Mouse (Mus musculus) MEL (cell line): ENCODE data around the gene Trp53bp1. TPM values are rescaled to one million over a fixed set of nuclear protein-coding genes. Genes with fewer than 3 reads are reported as not detected.

Experiments
- DNase-seq: peaks from one replicate; pipeline ENCODE4 v3.0.0; 2011; ENCODE audit warnings: low read depth, low spot score
- H3K27ac ChIP-seq: 2 replicates; pipeline ENCODE4 v1.5.1; 2012; ENCODE audit warnings: low read depth, mild to moderate bottlenecking, control low read depth, low read length, moderate library complexity; ENCODE audit not compliant: control insufficient read depth
- H3K27me3 ChIP-seq, 2 experiments: fragments of 150-350 bp in 1 of 2; sonication (generic) in 1 of 2; 2 replicates each; pipeline ENCODE4 v1.6.1; 2012; ENCODE audit warnings: low read length in 2 of 2, mild to moderate bottlenecking in 2 of 2, improper control_type of control experiment in 1 of 2, moderate library complexity in 1 of 2; ENCODE audit not compliant: insufficient read depth in 2 of 2, control insufficient read depth in 1 of 2
- H3K36me3 ChIP-seq, 2 experiments: 2 replicates each; pipeline ENCODE4 v1.6.1; 2012 to 2014; ENCODE audit warnings: low read length in 2 of 2, improper control_type of control experiment in 1 of 2, inconsistent platforms in 1 of 2, mild to moderate bottlenecking in 1 of 2; ENCODE audit not compliant: insufficient read depth in 2 of 2, control insufficient read depth in 1 of 2
- H3K4me1 ChIP-seq, 2 experiments: fragments of 150-350 bp in 1 of 2; sonication (generic) in 1 of 2; 2 replicates each; pipeline ENCODE4 v1.6.1; 2012; ENCODE audit warnings: low read length in 2 of 2, improper control_type of control experiment in 1 of 2, mild to moderate bottlenecking in 1 of 2; ENCODE audit not compliant: insufficient read depth in 2 of 2, control insufficient read depth in 1 of 2
- H3K4me3 ChIP-seq, 2 experiments: fragments of 150-350 bp in 1 of 2; sonication (generic) in 1 of 2; 2 replicates each; pipeline ENCODE4 v1.5.1; 2012; ENCODE audit warnings: low read depth in 2 of 2, low read length in 2 of 2, mild to moderate bottlenecking in 2 of 2, moderate library complexity in 2 of 2, control low read depth in 1 of 2, improper control_type of control experiment in 1 of 2; ENCODE audit not compliant: control insufficient read depth in 1 of 2, insufficient read depth in 1 of 2
- H3K79me2 ChIP-seq: 2 replicates; pipeline ENCODE4 v1.6.1; 2012; ENCODE audit warnings: mild to moderate bottlenecking, low read length, moderate library complexity; ENCODE audit not compliant: control insufficient read depth, poor library complexity, insufficient read depth
- H3K9ac ChIP-seq: 2 replicates; pipeline ENCODE4 v1.6.1; 2012; ENCODE audit warnings: low read depth, mild to moderate bottlenecking, control low read depth, low read length, moderate library complexity; ENCODE audit not compliant: control insufficient read depth, poor library complexity, severe bottlenecking
- H3K9me3 ChIP-seq: fragments of 150-350 bp; sonication (generic); replicated peaks from 2 replicates; pipeline ENCODE4 v1.6.1; 2012; ENCODE audit warnings: mild to moderate bottlenecking, low read length, improper control_type of control experiment, moderate library complexity; ENCODE audit not compliant: insufficient read depth
- CTCF ChIP-seq, 3 experiments: IDR thresholded peaks in 2 of 3; conservative IDR thresholded peaks in 1 of 3; 2 replicates each; pipeline ENCODE4 v1.5.1; 2011 to 2012; ENCODE audit warnings: low read length in 3 of 3, low read depth in 2 of 3, mild to moderate bottlenecking in 2 of 3, improper control_type of control experiment in 1 of 3, inconsistent platforms in 1 of 3, mixed read lengths in 1 of 3, moderate library complexity in 1 of 3; ENCODE audit not compliant: control insufficient read depth in 1 of 3, insufficient read depth in 1 of 3, poor library complexity in 1 of 3, severe bottlenecking in 1 of 3
- ELF1 ChIP-seq: IDR thresholded peaks from 2 replicates; pipeline ENCODE4 v1.6.1; 2014; ENCODE audit warnings: low read depth, mild to moderate bottlenecking, inconsistent platforms, low read length, improper control_type of control experiment, moderate library complexity
- EP300 ChIP-seq, 2 experiments: IDR thresholded peaks; 2 replicates each; pipeline ENCODE4 v1.6.1; 2011; ENCODE audit warnings: improper control_type of control experiment in 2 of 2, low read length in 2 of 2, low read depth in 1 of 2, mild to moderate bottlenecking in 1 of 2
- MAX ChIP-seq: IDR thresholded peaks from 2 replicates; pipeline ENCODE4 v1.6.1; 2011; ENCODE audit warnings: low read length, improper control_type of control experiment
- MEF2A ChIP-seq: IDR thresholded peaks from 2 replicates; pipeline ENCODE4 v1.6.1; 2014; ENCODE audit warnings: low read depth, mild to moderate bottlenecking, inconsistent platforms, low read length, improper control_type of control experiment; ENCODE audit not compliant: poor library complexity, insufficient replicate concordance, severe bottlenecking; ENCODE audit errors: extremely low read depth
- MXI1 ChIP-seq: IDR thresholded peaks from 2 replicates; pipeline ENCODE4 v1.6.1; 2011; ENCODE audit warnings: mild to moderate bottlenecking, low read depth, low read length, improper control_type of control experiment
- NELFE ChIP-seq: IDR thresholded peaks from 2 replicates; pipeline ENCODE4 v1.6.1; 2011; ENCODE audit warnings: low read depth, low read length, improper control_type of control experiment
- POLR2A ChIP-seq, 2 experiments: IDR thresholded peaks; 2 replicates each; pipeline ENCODE4 v1.6.1; 2011 to 2012; ENCODE audit warnings: low read length in 2 of 2, mild to moderate bottlenecking in 2 of 2, control low read depth in 1 of 2, improper control_type of control experiment in 1 of 2, low read depth in 1 of 2, moderate library complexity in 1 of 2; ENCODE audit not compliant: control insufficient read depth in 1 of 2, insufficient read depth in 1 of 2, poor library complexity in 1 of 2
- POLR2AphosphoS5 ChIP-seq: IDR thresholded peaks from 2 replicates; pipeline ENCODE4 v1.6.1; 2012; ENCODE audit warnings: low read depth, borderline replicate concordance, mild to moderate bottlenecking, inconsistent platforms, low read length, moderate library complexity, mixed read lengths
- TBP ChIP-seq: IDR thresholded peaks from 2 replicates; pipeline ENCODE4 v1.8.0; 2011; ENCODE audit warnings: low read depth, low read length, improper control_type of control experiment
- TCF12 ChIP-seq: IDR thresholded peaks from 2 replicates; pipeline ENCODE4 v1.6.1; 2014; ENCODE audit warnings: low read depth, mild to moderate bottlenecking, inconsistent platforms, low read length, improper control_type of control experiment, moderate library complexity
- USF2 ChIP-seq, 2 experiments: IDR thresholded peaks; 2 replicates each; pipeline ENCODE4 v1.6.1; 2011 to 2012; ENCODE audit warnings: improper control_type of control experiment in 2 of 2, low read length in 2 of 2, borderline replicate concordance in 1 of 2, inconsistent platforms in 1 of 2, low read depth in 1 of 2, mild to moderate bottlenecking in 1 of 2; ENCODE audit not compliant: insufficient read depth in 1 of 2
- ZC3H11A ChIP-seq: IDR thresholded peaks from 2 replicates; pipeline ENCODE4 v1.6.1; 2012; ENCODE audit warnings: low read depth, mild to moderate bottlenecking, inconsistent platforms, low read length, improper control_type of control experiment
- polyA plus RNA-seq, 2 experiments: library from polyadenylated mRNA; stranded (reverse) in 1 of 2; unstranded in 1 of 2; fragments of >175 nt in 1 of 2; fragments of >200 nt in 1 of 2; gene quantifications; 2 replicates each; pipeline versions ENCODE4 v1.2.1 to v1.2.4; 2012; ENCODE audit warnings: low replicate concordance in 2 of 2, low read depth in 1 of 2; ENCODE audit not compliant: insufficient read length in 2 of 2, insufficient read depth in 1 of 2, missing spikeins in 1 of 2
- total RNA-seq: library from RNA; depleted of rRNA; stranded (reverse); fragments of 300-350 nt; gene quantifications from 2 replicates; pipeline ENCODE4 v1.2.3, GENCODE M21; 2012

Gene Trp53bp1
- total and polyA plus RNA-seq, 3 experiments = 13.4 to 160 (median 37.3) TPM

DNA sequence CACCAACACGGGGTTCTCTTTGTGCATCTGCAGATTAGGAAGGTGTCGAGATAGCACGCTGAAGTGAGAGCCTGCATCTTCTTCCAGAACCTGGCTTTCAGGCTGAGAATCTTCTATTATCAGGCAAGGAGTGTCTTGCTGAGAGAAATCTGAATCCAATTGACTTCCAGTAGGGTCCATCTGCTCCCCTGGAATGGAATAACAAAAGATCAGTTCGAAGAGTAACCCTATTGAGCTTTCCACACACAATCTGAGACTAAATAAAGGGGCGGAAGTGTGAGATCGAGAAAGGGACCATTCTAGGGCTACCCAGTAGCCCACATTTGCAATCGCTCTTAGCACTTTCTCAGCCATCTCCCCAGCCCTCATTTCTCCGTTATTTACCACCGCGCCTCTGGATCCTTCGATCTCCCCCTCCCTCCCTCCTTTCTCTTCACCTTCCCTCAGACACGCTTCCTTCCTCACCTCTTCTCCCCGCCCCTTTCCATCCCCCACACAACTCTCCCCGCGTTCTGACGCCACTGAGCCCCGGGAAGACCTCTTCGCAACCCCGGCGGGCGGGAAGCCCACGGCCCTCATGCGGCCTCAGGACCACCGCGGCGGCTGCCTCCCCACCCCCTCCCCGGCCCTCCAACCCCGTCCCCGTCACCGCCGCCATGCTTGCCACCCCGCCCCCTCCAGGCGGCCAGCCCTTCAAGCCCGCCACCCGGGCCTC, 529 bp downstream of the Trp53bp1 start:
- DNase-seq = no peak

DNA sequence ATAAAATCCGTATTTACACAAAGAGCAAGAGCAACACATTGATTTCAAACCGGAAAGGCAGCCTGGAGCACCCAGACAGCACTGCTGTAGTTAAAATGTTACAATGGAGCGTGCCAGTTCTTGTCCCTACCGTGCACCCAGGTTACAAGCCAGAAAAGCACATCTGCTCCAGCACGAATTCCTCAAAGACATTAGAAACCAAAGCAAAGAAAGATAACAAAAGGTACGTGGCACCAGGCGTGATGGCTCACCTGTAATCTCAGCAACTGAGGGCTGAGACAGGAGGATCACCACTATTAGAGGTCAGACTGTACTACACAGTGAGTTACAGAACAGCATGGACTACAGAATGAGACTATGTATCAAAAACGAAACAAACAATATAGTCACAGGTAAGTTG, 2.8 kb downstream of the Trp53bp1 start:
- Histone ChIP-seq H3K27me3 (no peaks in the 10 kb centered on the region), H3K9ac (no peak overlapping the region), H3K4me1 (peaks cover 3 to 6% of the 10 kb centered on the region in 2 experiments; a peak in 3 of 4 replicates), H3K9me3 (no peaks in the 10 kb centered on the region), H3K79me2 (peaks cover 6% of the 10 kb centered on the region; the same call in 1 of the 2 replicates), H3K4me3 (no peak overlapping the region), H3K36me3 (peaks cover 2 to 6% of the 10 kb centered on the region in 2 experiments), H3K27ac (no peak overlapping the region)
- no peak for TF ChIP-seq CTCF (IDR thresholded peaks at IDR 0.05 in 2 of 3, conservative IDR thresholded peaks at IDR 0.05 in 1 of 3; ENCODE audit: control insufficient read depth in 1 of 3, insufficient read depth in 1 of 3, low read depth in 2 of 3, low read length in 3 of 3, poor library complexity in 1 of 3, severe bottlenecking in 1 of 3)
- no peak for DNase-seq

More for the DNA sequence above, 529 bp downstream of the Trp53bp1 start:
- peak overlapping the region; percentile 79 for H3K9ac ChIP-seq
- H3K79me2 ChIP-seq = peaks cover 6% of the 10 kb centered on the region; the same call in 1 of the 2 replicates
- TF ChIP-seq ZC3H11A = no peak
- no peak for TF ChIP-seq MEF2A
- TF ChIP-seq ELF1 = no peak
- no peak for TF ChIP-seq POLR2AphosphoS5
- TF ChIP-seq MAX = no peak
- TF ChIP-seq NELFE = no peak
- TF ChIP-seq POLR2A (IDR thresholded peaks at IDR 0.05; ENCODE audit: control insufficient read depth in 1 of 2, insufficient read depth in 1 of 2, low read depth in 1 of 2, low read length in 2 of 2, poor library complexity in 1 of 2) = peak in 1 of 2 experiments; percentile 38; a peak in 1 of 4 replicates
- TF ChIP-seq TBP = no peak
- no peaks in the 10 kb centered on the region for H3K9me3 ChIP-seq
- H3K4me1 ChIP-seq = peaks cover 3 to 7% of the 10 kb centered on the region in 2 experiments; a peak in 3 of 4 replicates
- peak overlapping the region; percentile 82 to 100 for H3K4me3 ChIP-seq
- no peaks in the 10 kb centered on the region for H3K27me3 ChIP-seq
- H3K27ac ChIP-seq = no peak overlapping the region
- H3K36me3 ChIP-seq = peaks cover under 1 to 6% of the 10 kb centered on the region in 2 experiments

DNA sequence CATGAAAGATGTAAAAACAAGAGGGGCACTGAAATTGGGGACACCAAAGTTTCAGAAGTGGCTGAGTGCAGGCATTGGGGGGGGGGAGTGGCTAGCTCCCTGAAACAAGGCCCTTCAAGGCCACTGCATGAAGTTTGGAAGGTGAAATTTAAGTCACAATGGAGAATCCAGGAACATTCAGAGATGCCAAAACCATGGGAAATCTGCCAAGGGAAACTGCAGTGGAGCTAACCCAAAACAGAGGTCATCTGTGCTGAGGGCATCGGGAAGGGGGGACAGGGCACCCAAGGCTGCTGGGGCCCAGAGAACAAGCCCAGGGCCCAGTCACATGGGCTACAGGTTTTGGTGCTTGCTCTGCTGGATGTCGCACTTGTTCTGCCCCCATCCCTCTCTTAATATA, 21.4 kb downstream of the Trp53bp1 start:
- Histone ChIP-seq H3K27ac (no peak overlapping the region), H3K79me2 (no peaks in the 10 kb centered on the region), H3K27me3 (no peaks in the 10 kb centered on the region), H3K36me3 (peaks cover 0 to 13% of the 10 kb centered on the region in 2 experiments; a peak in 2 of 4 replicates), H3K9ac (no peak overlapping the region), H3K4me3 (no peak overlapping the region), H3K9me3 (no peaks in the 10 kb centered on the region), H3K4me1 (no peaks in the 10 kb centered on the region)
- no peak for DNase-seq
- no peak for TF ChIP-seq TCF12
- no peak for TF ChIP-seq MXI1
- no peak for TF ChIP-seq EP300 (IDR thresholded peaks at IDR 0.05; ENCODE audit: low read depth in 1 of 2, low read length in 2 of 2)
- TF ChIP-seq POLR2AphosphoS5 = no peak
- no peak for TF ChIP-seq USF2 (IDR thresholded peaks at IDR 0.05; ENCODE audit: borderline replicate concordance in 1 of 2, insufficient read depth in 1 of 2, low read depth in 1 of 2, low read length in 2 of 2)
